ENCODE assay signal across 20 mouse cellular contexts in the genomic region with DNA sequence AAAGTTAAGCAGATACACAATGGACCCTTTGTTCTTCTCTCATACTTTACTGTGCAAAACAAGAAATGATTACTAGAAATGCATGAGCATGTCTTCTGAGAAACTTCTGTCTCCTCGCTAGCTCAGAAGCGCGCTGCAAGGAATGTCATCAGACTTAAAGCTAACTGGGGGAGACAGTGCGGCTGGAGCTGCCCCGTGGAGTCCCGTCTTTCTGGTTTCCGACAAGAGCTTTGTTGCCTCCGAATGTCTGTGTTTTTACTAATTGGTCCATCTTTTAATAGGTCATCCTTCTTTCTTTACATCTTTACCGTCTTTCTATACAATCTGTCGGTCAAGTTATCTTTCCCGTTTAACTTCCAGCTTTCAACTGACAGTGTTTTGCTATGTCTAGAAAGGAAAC.
DNase-seq lines count a peak whose midpoint lies in the region; ATAC-seq and TF ChIP-seq lines count a peak whose summit lies in the region.
"Had no signal": no experiment of that assay in that cellular context is flagged by ENCODE, and none has a peak within 500 bp of the region (broad histone marks: within the 10 kb centered on the region; RNA-seq: fewer than 3 reads in every experiment).

No protein-coding gene starts in this region.

- no peak overlapping the region for H3K9ac ChIP-seq in heart, embryonic 13.5 days
- no peak overlapping the region for H3K9ac ChIP-seq in lung, postnatal 0 days (replicated peaks; ENCODE audit: low read depth)
- H3K9ac ChIP-seq: hindbrain, embryonic 12.5 days had no signal

- no peaks in the 10 kb centered on the region for H3K9me3 ChIP-seq in heart, embryonic 13.5 days
- no peaks in the 10 kb centered on the region for H3K9me3 ChIP-seq in embryonic facial prominence, embryonic 10.5 days
- H3K9me3 ChIP-seq in lung, postnatal 0 days (ENCODE audit: low read length), result no peaks in the 10 kb centered on the region
- H3K9me3 ChIP-seq: hindbrain, embryonic 12.5 days had no signal

- ATAC-seq in heart, embryonic 13.5 days (ENCODE audit: extremely low read depth, insufficient number of reproducible peaks, low FRiP score, low TSS enrichment), result no peak
- no peak for ATAC-seq in lung, postnatal 0 days
- ATAC-seq: activated CD4-positive, CD25-positive, alpha-beta regulatory T cell, adult 4 months; CD4-positive, CD25-positive, alpha-beta regulatory T cell, adult 4 months; forebrain, embryonic 16.5 days; hindbrain, postnatal 0 days had no signal

- H3K4me2 ChIP-seq in heart, embryonic 13.5 days, result peak overlapping the region; percentile 11; the same call in 1 of the 2 replicates
- no peak overlapping the region for H3K4me2 ChIP-seq in lung, postnatal 0 days (replicated peaks; ENCODE audit: low read depth, low read length)
- H3K4me2 ChIP-seq: hindbrain, embryonic 12.5 days had no signal

- no peak for TF ChIP-seq EP300 in lung, postnatal 0 days (IDR thresholded peaks at IDR 0.05)

- H3K4me1 ChIP-seq in heart, embryonic 13.5 days, result peaks cover 13% of the 10 kb centered on the region
- H3K4me1 ChIP-seq in embryonic facial prominence, embryonic 10.5 days, result peaks cover 34% of the 10 kb centered on the region
- no peaks in the 10 kb centered on the region for H3K4me1 ChIP-seq in lung, postnatal 0 days (ENCODE audit: insufficient read depth, low read depth, low read length)

- TF ChIP-seq CTCF in lung, postnatal 0 days (IDR thresholded peaks at IDR 0.05), result no peak

- H3K27me3 ChIP-seq in heart, embryonic 13.5 days (replicated peaks), result no peaks in the 10 kb centered on the region
- no peaks in the 10 kb centered on the region for H3K27me3 ChIP-seq in embryonic facial prominence, embryonic 10.5 days (replicated peaks; ENCODE audit: low read depth, poor library complexity, severe bottlenecking)
- no peaks in the 10 kb centered on the region for H3K27me3 ChIP-seq in lung, postnatal 0 days (replicated peaks; ENCODE audit: insufficient read depth, low read length)
- H3K27me3 ChIP-seq: hindbrain, embryonic 12.5 days had no signal

- peak; percentile 35 for DNase-seq in embryo, embryonic 9.5 days (ENCODE audit: extremely low spot score)
- DNase-seq in embryo, embryonic 10.5 days (ENCODE audit: low spot score), result no peak
- DNase-seq in heart, postnatal 4 days, result no peak
- peak; percentile 32 for DNase-seq in embryonic facial prominence, embryonic 10.5 days (ENCODE audit: low spot score)
- peak; percentile 51 for DNase-seq in retina, embryonic 14.5 days (ENCODE audit: low spot score)
- no peak for DNase-seq in lung, postnatal 0 days (ENCODE audit: low spot score)
- no peak for DNase-seq in kidney, postnatal 10 days
- DNase-seq: adrenal gland, postnatal 14 days; B cell, adult 2 months; cerebellum, adult 11-12 months; cerebellum, adult 9-10 months; cerebellum, postnatal 25 days; gastrocnemius, postnatal 14 days; kidney, adult 11 months had no signal

- WGBS in heart, embryonic 13.5 days, result 48% methylated on average over 11 of the region's 11 CpGs
- WGBS in embryonic facial prominence, embryonic 10.5 days, result 47% methylated on average over 11 of the region's 11 CpGs
- WGBS in lung, postnatal 0 days, result 43% methylated on average over 11 of the region's 11 CpGs

- no peak overlapping the region for H3K4me3 ChIP-seq in heart, embryonic 13.5 days
- H3K4me3 ChIP-seq in embryonic facial prominence, embryonic 10.5 days, result no peak overlapping the region
- H3K4me3 ChIP-seq in lung, postnatal 0 days (ENCODE audit: low read depth, low read length), result no peak overlapping the region
- H3K4me3 ChIP-seq: hindbrain, embryonic 12.5 days had no signal

- H3K36me3 ChIP-seq in heart, embryonic 13.5 days, result no peaks in the 10 kb centered on the region
- no peaks in the 10 kb centered on the region for H3K36me3 ChIP-seq in embryonic facial prominence, embryonic 10.5 days (replicated peaks)
- no peaks in the 10 kb centered on the region for H3K36me3 ChIP-seq in lung, postnatal 0 days (ENCODE audit: insufficient read depth, low read length)
- H3K36me3 ChIP-seq: hindbrain, embryonic 12.5 days had no signal

- H3K27ac ChIP-seq in heart, embryonic 13.5 days (replicated peaks), result no peak overlapping the region
- H3K27ac ChIP-seq in embryonic facial prominence, embryonic 10.5 days (replicated peaks), result peak overlapping the region; percentile 79
- H3K27ac ChIP-seq in lung, postnatal 0 days (ENCODE audit: low read length), result no peak overlapping the region
- H3K27ac ChIP-seq: hindbrain, embryonic 12.5 days; hindbrain, postnatal 0 days had no signal

Comparison
In these comparisons a context has a peak if more than half of its experiments do, and no peak if none do; other contexts are left out.
1. DNase-seq: peak in embryo, embryonic 9.5 days (single experiment), embryonic facial prominence, embryonic 10.5 days (single experiment) and retina, embryonic 14.5 days (single experiment); none in embryo, embryonic 10.5 days (single experiment), heart, postnatal 4 days (single experiment), lung, postnatal 0 days (single experiment) and kidney, postnatal 10 days (single experiment).